Mouse (Mus musculus) liver, postnatal 0 days (tissue): ENCODE results near the gene Acod1.

Experiments used
- CTCF ChIP-seq: sonication (generic); IDR thresholded peaks from 2 replicates; pipeline ENCODE4 v1.5.1; 2016; ENCODE audit warnings: antibody characterized with exemption, low read depth
- EP300 ChIP-seq: IDR thresholded peaks from 2 replicates; pipeline ENCODE4 v1.6.1; 2016; ENCODE audit warnings: antibody characterized with exemption, low read depth, mild to moderate bottlenecking

- TF ChIP-seq CTCF = no peak
- no peak for TF ChIP-seq EP300
Measured at GRCm38 (mm10) chr14:103058998-103059397, 12.2 kb downstream of the Acod1 start.
